Mouse (Mus musculus): ENCODE results near the gene Wdr72. TPM values are rescaled to one million over a fixed set of nuclear protein-coding genes. Genes with fewer than 3 reads are reported as not detected.

Wdr72 gene
- polyA plus RNA-seq, 1 experiment from 2014 or later: 0.37 TPM

GRCm38 (mm10) chr9:74258389-74258788 is 148.2 kb downstream of the Wdr72 start:
- no peaks in the 10 kb centered on the region for H3K9me3 ChIP-seq
- H3K36me3 ChIP-seq: no peaks in the 10 kb centered on the region
- no peaks in the 10 kb centered on the region for H3K4me1 ChIP-seq (replicated peaks)
- WGBS: 81% methylated on average over 4 of the region's 4 CpGs
- H3K27ac ChIP-seq: no peak overlapping the region
- H3K27me3 ChIP-seq (ENCODE audit: insufficient read depth, poor library complexity, severe bottlenecking): no peaks in the 10 kb centered on the region
- no peak for DNase-seq (ENCODE audit: low spot score)
- H3K4me3 ChIP-seq: no peak overlapping the region

- no peaks in the 10 kb centered on the region for H3K9me3 ChIP-seq
- peak; percentile 63 for DNase-seq (ENCODE audit: low spot score)
- 32% methylated on average over 14 of the region's 14 CpGs for WGBS
- H3K4me3 ChIP-seq: peak overlapping the region; percentile 40
- H3K27me3 ChIP-seq (ENCODE audit: insufficient read depth, poor library complexity, severe bottlenecking): no peaks in the 10 kb centered on the region
- H3K36me3 ChIP-seq: no peaks in the 10 kb centered on the region
- peaks cover 40% of the 10 kb centered on the region for H3K4me1 ChIP-seq (replicated peaks)
- peak overlapping the region; percentile 81 for H3K27ac ChIP-seq
Observed at GRCm38 (mm10) chr9:74277752-74278385, 167.7 kb downstream of the Wdr72 start.

DNA sequence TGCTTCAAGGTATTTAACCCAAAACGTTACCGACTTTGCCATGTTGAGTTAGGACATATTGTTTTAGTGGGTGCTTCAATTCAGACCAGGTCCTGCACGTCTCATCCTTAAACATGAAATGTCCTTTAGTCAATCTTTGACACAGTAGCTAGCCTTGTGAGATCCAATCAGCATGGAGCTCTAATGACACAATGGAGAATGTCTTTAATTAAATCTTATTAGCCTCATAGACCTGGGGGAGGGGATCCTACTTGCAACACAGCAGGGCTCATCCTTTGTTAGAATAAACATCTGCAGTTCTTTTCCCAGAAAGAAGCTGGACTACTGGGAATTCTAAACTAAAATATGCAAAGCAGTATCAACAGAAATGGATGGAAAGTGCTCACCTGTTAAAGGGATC is 171.9 kb downstream of the Wdr72 start:
- Histone ChIP-seq H3K4me3 (no peak overlapping the region), H3K27me3 (ENCODE audit: insufficient read depth, poor library complexity, severe bottlenecking) (no peaks in the 10 kb centered on the region), H3K36me3 (no peaks in the 10 kb centered on the region), H3K9me3 (no peaks in the 10 kb centered on the region), H3K4me1 (replicated peaks) (peaks cover 18% of the 10 kb centered on the region), H3K27ac (peak overlapping the region; percentile 54; the same call in 1 of the 2 replicates)
- WGBS: 22% methylated on average over 3 of the region's 3 CpGs
- DNase-seq (ENCODE audit: low spot score): no peak

GRCm38 (mm10) chr9:74286210-74286609 is 176.1 kb downstream of the Wdr72 start:
- Histone ChIP-seq H3K27ac (no peak overlapping the region), H3K4me3 (no peak overlapping the region), H3K36me3 (no peaks in the 10 kb centered on the region), H3K27me3 (ENCODE audit: insufficient read depth, poor library complexity, severe bottlenecking) (no peaks in the 10 kb centered on the region), H3K4me1 (replicated peaks) (peaks cover 3% of the 10 kb centered on the region; the same call in 1 of the 2 replicates), H3K9me3 (no peaks in the 10 kb centered on the region)
- DNase-seq (ENCODE audit: low spot score): no peak
- WGBS: 62% methylated on average over 2 of the region's 2 CpGs

GRCm38 (mm10) chr9:74294479-74294878 is 184.3 kb downstream of the Wdr72 start:
- Histone ChIP-seq H3K27ac (no peak overlapping the region), H3K27me3 (ENCODE audit: insufficient read depth, poor library complexity, severe bottlenecking) (no peaks in the 10 kb centered on the region), H3K36me3 (no peaks in the 10 kb centered on the region), H3K4me3 (no peak overlapping the region), H3K9me3 (no peaks in the 10 kb centered on the region), H3K4me1 (replicated peaks) (peaks cover 6% of the 10 kb centered on the region)
- WGBS: 76% methylated on average over 3 of the region's 3 CpGs
- DNase-seq (ENCODE audit: low spot score): no peak

- H3K4me3 ChIP-seq: no peak overlapping the region
- WGBS: 95% methylated on average over 1 of the region's 1 CpGs
- no peaks in the 10 kb centered on the region for H3K36me3 ChIP-seq
- H3K27me3 ChIP-seq (ENCODE audit: insufficient read depth, poor library complexity, severe bottlenecking): no peaks in the 10 kb centered on the region
- H3K4me1 ChIP-seq (replicated peaks): no peaks in the 10 kb centered on the region
- DNase-seq (ENCODE audit: low spot score): no peak
- H3K9me3 ChIP-seq: no peaks in the 10 kb centered on the region
- H3K27ac ChIP-seq: no peak overlapping the region
Observed at GRCm38 (mm10) chr9:74318771-74319170, 208.6 kb downstream of the Wdr72 start.

GRCm38 (mm10) chr9:74324089-74324924 is 214.2 kb downstream of the Wdr72 start:
- Histone ChIP-seq H3K4me1 (replicated peaks) (no peaks in the 10 kb centered on the region), H3K27ac (no peak overlapping the region), H3K9me3 (no peaks in the 10 kb centered on the region), H3K27me3 (ENCODE audit: insufficient read depth, poor library complexity, severe bottlenecking) (no peaks in the 10 kb centered on the region), H3K4me3 (no peak overlapping the region), H3K36me3 (no peaks in the 10 kb centered on the region)
- no peak for DNase-seq (ENCODE audit: low spot score)
- WGBS: 79% methylated on average over 11 of the region's 11 CpGs

- no peak for DNase-seq (ENCODE audit: low spot score)
- no peak overlapping the region for H3K4me3 ChIP-seq
- 80% methylated on average over 3 of the region's 3 CpGs for WGBS
- H3K36me3 ChIP-seq: no peaks in the 10 kb centered on the region
- no peaks in the 10 kb centered on the region for H3K4me1 ChIP-seq (replicated peaks)
- no peaks in the 10 kb centered on the region for H3K9me3 ChIP-seq
- H3K27me3 ChIP-seq (ENCODE audit: insufficient read depth, poor library complexity, severe bottlenecking): no peaks in the 10 kb centered on the region
- H3K27ac ChIP-seq: no peak overlapping the region
Observed at GRCm38 (mm10) chr9:74324925-74325295, 214.8 kb downstream of the Wdr72 start.

- Histone ChIP-seq H3K4me1 (replicated peaks) (peaks cover 4% of the 10 kb centered on the region), H3K4me3 (no peak overlapping the region), H3K9me3 (no peaks in the 10 kb centered on the region), H3K27ac (no peak overlapping the region), H3K36me3 (no peaks in the 10 kb centered on the region), H3K27me3 (ENCODE audit: insufficient read depth, poor library complexity, severe bottlenecking) (no peaks in the 10 kb centered on the region)
- 88% methylated on average over 1 of the region's 1 CpGs for WGBS
- no peak for DNase-seq (ENCODE audit: low spot score)
Observed at GRCm38 (mm10) chr9:74325981-74326380, 215.8 kb downstream of the Wdr72 start.

DNA sequence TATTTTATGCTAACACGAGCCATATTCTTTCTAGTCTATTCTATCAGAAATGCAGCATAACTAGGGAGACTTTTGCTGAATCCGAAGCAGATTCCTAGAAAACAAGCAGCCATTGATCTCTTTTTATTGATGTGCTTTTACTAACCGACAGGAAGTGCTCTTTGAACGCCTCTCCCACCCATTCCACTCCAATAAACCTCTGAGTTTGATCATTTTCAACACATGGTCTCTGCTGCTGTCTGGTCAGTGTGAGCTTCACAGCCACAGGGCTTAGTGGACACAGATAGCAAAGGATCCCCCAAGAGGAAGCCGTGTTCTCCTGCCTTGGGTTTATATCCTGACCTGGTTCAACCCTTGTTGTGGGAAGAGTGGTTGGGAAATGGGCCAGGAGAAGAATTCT is 218.7 kb downstream of the Wdr72 start:
- DNase-seq (ENCODE audit: low spot score): no peak
- Histone ChIP-seq H3K36me3 (no peaks in the 10 kb centered on the region), H3K9me3 (no peaks in the 10 kb centered on the region), H3K27me3 (ENCODE audit: insufficient read depth, poor library complexity, severe bottlenecking) (no peaks in the 10 kb centered on the region), H3K27ac (no peak overlapping the region), H3K4me3 (no peak overlapping the region), H3K4me1 (replicated peaks) (peaks cover 8% of the 10 kb centered on the region)
- WGBS: 87% methylated on average over 5 of the region's 5 CpGs

GRCm38 (mm10) chr9:74330706-74331495 is 220.7 kb downstream of the Wdr72 start:
- no peaks in the 10 kb centered on the region for H3K36me3 ChIP-seq
- no peak for DNase-seq (ENCODE audit: low spot score)
- WGBS: 50% methylated on average over 9 of the region's 9 CpGs

DNA sequence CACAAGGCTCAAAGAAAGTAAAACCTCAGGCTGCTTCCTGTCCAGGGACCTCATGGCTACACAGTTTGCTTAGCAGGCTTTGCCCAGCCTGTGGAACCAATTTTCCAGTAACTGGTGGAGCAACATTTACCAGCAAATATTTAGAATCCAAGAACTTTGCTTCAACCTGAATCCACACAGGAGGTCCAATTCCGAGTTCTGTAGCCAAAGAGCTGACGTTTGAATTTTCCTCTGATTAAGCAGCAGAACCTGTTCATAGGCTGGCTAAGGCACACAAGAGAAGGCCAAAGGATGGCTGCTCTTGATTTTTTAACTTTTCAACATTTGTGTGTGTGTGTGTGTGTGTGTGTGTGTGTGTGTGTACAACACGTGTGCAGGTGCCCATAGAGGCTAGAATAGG is 222.2 kb downstream of the Wdr72 start:
- H3K9me3 ChIP-seq: no peaks in the 10 kb centered on the region
- DNase-seq (ENCODE audit: low spot score): no peak
- H3K4me1 ChIP-seq (replicated peaks): peaks cover 8% of the 10 kb centered on the region
- H3K27ac ChIP-seq: no peak overlapping the region
- no peaks in the 10 kb centered on the region for H3K27me3 ChIP-seq (ENCODE audit: insufficient read depth, poor library complexity, severe bottlenecking)
- WGBS: 81% methylated on average over 3 of the region's 3 CpGs
- no peaks in the 10 kb centered on the region for H3K36me3 ChIP-seq
- H3K4me3 ChIP-seq: no peak overlapping the region

More at GRCm38 (mm10) chr9:74330706-74331495, 220.7 kb downstream of the Wdr72 start:
- no peaks in the 10 kb centered on the region for H3K27me3 ChIP-seq (ENCODE audit: insufficient read depth, poor library complexity, severe bottlenecking)
- no peaks in the 10 kb centered on the region for H3K9me3 ChIP-seq
- H3K4me3 ChIP-seq: no peak overlapping the region
- peak overlapping the region; percentile 45 for H3K27ac ChIP-seq
- peaks cover 8% of the 10 kb centered on the region for H3K4me1 ChIP-seq (replicated peaks)
